Mouse (Mus musculus) G1E (cell line): ENCODE measurements at regions not wholly inside any gene's neighbourhood (a gene's known extent, or its start where the extent isn't known, plus 50 kb on each side); places are given as distances from the start of the nearest gene placed in this dataset.

Experiments used
- CTCF ChIP-seq: IDR thresholded peaks from 2 replicates; pipeline ENCODE4 v1.5.1; 2012; ENCODE audit warnings: low read depth, low read length, inconsistent platforms, mixed read lengths
- GATA1 ChIP-seq: IDR thresholded peaks from 2 replicates; pipeline ENCODE4 v1.6.1; 2012; ENCODE audit warnings: borderline replicate concordance, low read length, inconsistent platforms, mixed read lengths
- GATA2 ChIP-seq: IDR thresholded peaks from 2 replicates; pipeline ENCODE4 v1.6.1; 2012; ENCODE audit warnings: low read depth, low read length, inconsistent platforms, borderline replicate concordance
- POLR2AphosphoS5 ChIP-seq: IDR thresholded peaks from 2 replicates; pipeline ENCODE4 v1.6.1; 2012; ENCODE audit warnings: low read depth, low read length, inconsistent platforms; ENCODE audit not compliant: insufficient replicate concordance
- TAL1 ChIP-seq: conservative IDR thresholded peaks from 2 replicates; pipeline ENCODE4 v1.6.1; 2012; ENCODE audit warnings: low read depth, low read length, inconsistent platforms, mixed read lengths

DNA sequence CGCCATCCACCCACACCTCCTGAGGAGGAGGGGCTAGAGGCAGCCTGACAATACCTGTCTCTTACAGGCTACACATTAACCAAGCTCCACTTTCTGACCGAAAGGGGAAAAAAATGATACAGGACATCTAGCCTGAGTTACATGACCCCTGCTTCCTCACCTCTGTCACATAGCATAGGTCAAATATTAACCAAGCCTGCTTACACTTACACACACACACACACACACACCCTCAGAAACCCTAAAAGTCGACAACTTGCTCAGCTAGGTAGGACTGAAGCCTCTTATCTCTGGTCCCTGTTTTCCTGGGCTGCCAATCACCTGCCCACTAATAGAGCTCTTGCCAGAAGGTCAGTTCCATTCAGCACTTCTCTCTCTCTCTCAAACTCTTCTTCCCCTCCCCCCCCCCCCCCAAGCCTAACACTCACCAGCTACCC, 291.2 kb downstream of the Sox4 start:
- TF ChIP-seq CTCF (no peak), GATA1 (no peak), GATA2 (no peak), POLR2AphosphoS5 (no peak), TAL1 (no peak)
